ENCODE assay signal across 7 mouse cellular contexts in the genomic region with DNA sequence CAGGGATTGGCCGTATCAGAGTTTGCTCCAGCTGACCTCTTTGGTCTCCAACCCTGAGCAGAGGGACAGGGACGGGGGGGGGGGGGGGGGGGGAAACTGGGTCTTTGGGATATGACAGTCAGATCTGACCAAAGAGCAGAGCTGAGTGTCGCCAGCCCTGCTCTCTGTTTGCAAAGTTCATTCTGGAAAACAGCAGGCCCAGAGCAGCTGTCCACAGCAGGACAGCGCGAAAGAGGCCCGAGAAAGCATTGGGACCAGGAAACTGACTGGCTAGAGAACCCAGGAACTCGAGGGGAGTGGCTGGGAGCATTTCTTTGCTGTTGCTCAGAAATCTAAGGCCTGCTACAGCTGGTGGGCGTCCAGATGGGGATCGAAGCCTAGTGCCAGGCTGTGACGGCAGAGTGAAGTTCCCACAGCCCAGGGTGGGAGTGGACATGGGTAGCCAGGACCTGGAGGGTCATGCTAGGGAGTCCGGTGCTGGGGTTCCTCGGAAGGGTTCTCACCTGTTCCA. TPM values are rescaled to one million over a fixed set of nuclear protein-coding genes. Genes with fewer than 3 reads are reported as not detected.
A peak's percentile ranks its signal among the peaks of the same experiment; 100 is the strongest.
DNase-seq lines count a peak whose midpoint lies in the region; ATAC-seq and TF ChIP-seq lines count a peak whose summit lies in the region.

No protein-coding gene starts in this region.

- H3K4me1 ChIP-seq in lung, embryonic 15.5 days: peaks cover 35% of the 10 kb centered on the region
- peaks cover 9% of the 10 kb centered on the region for H3K4me1 ChIP-seq in small intestine, adult 2 months (ENCODE audit: control insufficient read depth, insufficient read depth, insufficient read length, low read length)

- WGBS in lung, embryonic 15.5 days: 9% methylated on average over 12 of the region's 12 CpGs
- WGBS in small intestine, adult 2 months: 11% methylated on average over 12 of the region's 12 CpGs

- peak; percentile 71; the same call in 1 of the 2 replicates for TF ChIP-seq POLR2A in small intestine, adult 2 months (IDR thresholded peaks at IDR 0.05; ENCODE audit: low read depth, low read length)

- peak overlapping the region; percentile 35 for H3K4me3 ChIP-seq in C2C12 (ENCODE audit: insufficient read depth, poor library complexity, severe bottlenecking)
- H3K4me3 ChIP-seq in lung, embryonic 15.5 days: peak overlapping the region; percentile 43
- H3K4me3 ChIP-seq in small intestine, adult 2 months (ENCODE audit: low read depth, low read length): peak overlapping the region; percentile 92

- no peaks in the 10 kb centered on the region for H3K9me3 ChIP-seq in lung, embryonic 15.5 days

- no peaks in the 10 kb centered on the region for H3K79me2 ChIP-seq in C2C12 (ENCODE audit: control insufficient read depth, insufficient read depth)

- DNase-seq in R1 (ENCODE audit: low read depth, low spot score): peak; percentile 25
- DNase-seq in gastrocnemius, postnatal 10 days: peak; percentile 61
- DNase-seq in kidney, adult 9 months: peak; percentile 46
- DNase-seq in spleen, postnatal 4 days (ENCODE audit: low spot score in 2 of 2): no peak

- H3K27me3 ChIP-seq in C2C12 (ENCODE audit: control insufficient read depth, insufficient read depth, insufficient read length): no peaks in the 10 kb centered on the region
- no peaks in the 10 kb centered on the region; the same call in 1 of the 2 replicates for H3K27me3 ChIP-seq in lung, embryonic 15.5 days
- no peaks in the 10 kb centered on the region for H3K27me3 ChIP-seq in small intestine, adult 2 months (ENCODE audit: control insufficient read depth, insufficient read depth, low read length)

- no peaks in the 10 kb centered on the region for H3K36me3 ChIP-seq in C2C12 (ENCODE audit: control insufficient read depth, insufficient read depth)
- no peaks in the 10 kb centered on the region for H3K36me3 ChIP-seq in lung, embryonic 15.5 days
- no peaks in the 10 kb centered on the region for H3K36me3 ChIP-seq in small intestine, adult 2 months (ENCODE audit: control insufficient read depth, insufficient read depth, low read length)

- no peaks in the 10 kb centered on the region for H3K79me3 ChIP-seq in C2C12 (ENCODE audit: low read depth)

- peak overlapping the region; percentile 38; the same call in 1 of the 2 replicates for H3K9ac ChIP-seq in lung, embryonic 15.5 days

- peak overlapping the region; percentile 66 for H3ac ChIP-seq in C2C12 (ENCODE audit: control insufficient read depth, insufficient read length, low read depth)

- ATAC-seq in lung, embryonic 15.5 days (ENCODE audit: borderline replicate concordance, extremely low read depth, low FRiP score, low TSS enrichment): peak; percentile 46; the same call in 1 of the 2 replicates

- TF ChIP-seq CTCF in C2C12 (IDR thresholded peaks at IDR 0.05; ENCODE audit: control insufficient read depth, insufficient read depth, insufficient read length): no peak
- TF ChIP-seq CTCF in small intestine, adult 2 months (IDR thresholded peaks at IDR 0.05; ENCODE audit: extremely low read depth, insufficient read length, insufficient replicate concordance, low read depth, low read length): no peak

- H3K27ac ChIP-seq in lung, embryonic 15.5 days: peak overlapping the region; percentile 52; the same call in 1 of the 2 replicates
- peak overlapping the region; percentile 95 for H3K27ac ChIP-seq in small intestine, adult 2 months (ENCODE audit: insufficient read depth, low read depth, low read length)

- H3K4me2 ChIP-seq in lung, embryonic 15.5 days: peak overlapping the region; percentile 92

TF ChIP-seq in C2C12, 6 proteins besides CTCF, POLR2A, EP300 and RAD21:
- TF ChIP-seq MAX (IDR thresholded peaks at IDR 0.05) (no peak), FOSL1 (IDR thresholded peaks at IDR 0.05; ENCODE audit: insufficient read depth, low read length, poor library complexity, severe bottlenecking) (no peak), CEBPB (IDR thresholded peaks at IDR 0.05; ENCODE audit: low read depth) (no peak), MYOD1 (IDR thresholded peaks at IDR 0.05; ENCODE audit: control insufficient read depth, insufficient read length, low read depth) (no peak)
TF ChIP-seq in C2C12: peak in this region for 0.

RNA-seq across cellular contexts. Expression of gene Fam20a, which starts 1.2 kb away (rescaled TPM):
- polyA plus RNA-seq in C2C12 (2012; fragmentation: generic; extraction: Trizol): 5.4 TPM
- 1 to 10 TPM; 4.6 to 7.5 TPM for total RNA-seq in gastrocnemius, postnatal 10 days (2021)
- polyA plus RNA-seq in lung, embryonic 15.5 days (2015; fragmentation: Nextera tagmentation; extraction: Ambion mirVana): 3.2 TPM in 2 replicates
- polyA plus RNA-seq in small intestine, adult 2 months (2012; rRNA removed): 12.1 and 25.3 TPM in 2 replicates

Comparison
In these comparisons a context has a peak if more than half of its experiments do, and no peak if none do; other contexts are left out.
1. H3K4me3 ChIP-seq: peak in every context shown above with its lines; median percentile 92 in small intestine, adult 2 months; 43 in lung, embryonic 15.5 days; 35 in C2C12.
2. DNase-seq: peak in R1 (single experiment), gastrocnemius, postnatal 10 days (single experiment) and kidney, adult 9 months (single experiment); none in spleen, postnatal 4 days (0 of 2).